Mouse (Mus musculus) lung, embryonic 16.5 days (tissue): ENCODE measurements around the gene Lonrf2. TPM values are rescaled to one million over a fixed set of nuclear protein-coding genes. Genes with fewer than 3 reads are reported as not detected.
A peak's percentile ranks its signal among the peaks of the same experiment; 100 is the strongest.

Experiments used
- ATAC-seq: fragments of 200-750 bp; cut with Nextera tagmentation; 2 replicates; pipeline ENCODE4 v1.8.0; 2017; ENCODE audit warnings: low read depth, mild to moderate bottlenecking, moderate library complexity
- H3K27ac ChIP-seq: fragments of 300-500 bp; sonication (generic); 2 replicates; pipeline ENCODE4 v1.5.1; 2014; ENCODE audit warnings: mild to moderate bottlenecking, control low read depth, low read length
- H3K27me3 ChIP-seq: fragments of 300-500 bp; sonication (generic); 2 replicates; pipeline ENCODE4 v1.6.1; 2014; ENCODE audit warnings: low read depth, low read length, mixed read lengths; ENCODE audit not compliant: control insufficient read depth, insufficient read depth
- H3K36me3 ChIP-seq: fragments of 300-500 bp; sonication (generic); 2 replicates; pipeline ENCODE4 v1.6.1; 2014; ENCODE audit warnings: low read length; ENCODE audit not compliant: control insufficient read depth, insufficient read depth
- H3K4me1 ChIP-seq: fragments of 300-500 bp; sonication (generic); replicated peaks from 2 replicates; pipeline ENCODE4 v1.6.1; 2014; ENCODE audit warnings: low read length, mixed read lengths; ENCODE audit not compliant: control insufficient read depth, insufficient read depth
- H3K4me2 ChIP-seq: fragments of 300-500 bp; sonication (generic); 2 replicates; pipeline ENCODE4 v1.6.1; 2014; ENCODE audit warnings: low read depth, low read length, control low read depth
- H3K4me3 ChIP-seq: fragments of 300-500 bp; sonication (generic); 2 replicates; pipeline ENCODE4 v1.5.1; 2014; ENCODE audit warnings: mild to moderate bottlenecking, low read length, control low read depth
- H3K9ac ChIP-seq: fragments of 300-500 bp; sonication (generic); 2 replicates; pipeline ENCODE4 v1.6.1; 2014; ENCODE audit warnings: low read length, control low read depth
- H3K9me3 ChIP-seq: fragments of 300-500 bp; sonication (generic); 2 replicates; pipeline ENCODE4 v1.6.1; 2016; ENCODE audit warnings: low read length; ENCODE audit not compliant: control insufficient read depth
- WGBS: fragments of 180-500 bp; shearing (Covaris S2); extraction: QIAGEN DNeasy Blood & Tissue Kit; methylation state at CpG from one replicate; pipeline ENCODE4 v1.1.7; 2014; 5-methylcytosine and 5-hydroxymethylcytosine counted together
- polyA plus RNA-seq: library from polyadenylated mRNA; unstranded; fragments of >200 nt; fragmentation: Nextera tagmentation; extraction: Ambion mirVana; gene quantifications from 2 replicates; pipeline ENCODE4 v1.2.1, GENCODE M21; 2015

Gene Lonrf2
- polyA plus RNA-seq, 1 experiment from 2014 or later: 0.40 TPM

- H3K9me3 ChIP-seq: no peaks in the 10 kb centered on the region
- no peaks in the 10 kb centered on the region for H3K4me1 ChIP-seq
- H3K4me3 ChIP-seq: no peak overlapping the region
- H3K27me3 ChIP-seq: no peaks in the 10 kb centered on the region
- WGBS: 57% methylated on average over 11 of the region's 11 CpGs
- H3K4me2 ChIP-seq: no peak overlapping the region
- H3K36me3 ChIP-seq: no peaks in the 10 kb centered on the region
- no peak overlapping the region for H3K9ac ChIP-seq
- H3K27ac ChIP-seq: no peak overlapping the region
- no peak for ATAC-seq
These were observed 11.5 kb upstream of the Lonrf2 start for GRCm38 (mm10) chr1:38847975-38848374.

- no peaks in the 10 kb centered on the region for H3K36me3 ChIP-seq
- no peaks in the 10 kb centered on the region for H3K4me1 ChIP-seq
- no peak overlapping the region for H3K9ac ChIP-seq
- ATAC-seq: no peak
- no peaks in the 10 kb centered on the region for H3K27me3 ChIP-seq
- 76% methylated on average over 4 of the region's 4 CpGs for WGBS
- H3K27ac ChIP-seq: no peak overlapping the region
- no peaks in the 10 kb centered on the region for H3K9me3 ChIP-seq
- H3K4me3 ChIP-seq: no peak overlapping the region
- no peak overlapping the region for H3K4me2 ChIP-seq
These were observed 6.8 kb upstream of the Lonrf2 start for GRCm38 (mm10) chr1:38843275-38843674.

GRCm38 (mm10) chr1:38842861-38843260 is 6.3 kb upstream of the Lonrf2 start:
- Histone ChIP-seq H3K27me3 (peaks cover 4% of the 10 kb centered on the region; the same call in 1 of the 2 replicates), H3K27ac (no peak overlapping the region), H3K36me3 (no peaks in the 10 kb centered on the region), H3K4me3 (no peak overlapping the region), H3K9me3 (no peaks in the 10 kb centered on the region), H3K4me1 (no peaks in the 10 kb centered on the region), H3K9ac (no peak overlapping the region), H3K4me2 (no peak overlapping the region)
- ATAC-seq: no peak
- 61% methylated on average over 1 of the region's 1 CpGs for WGBS

GRCm38 (mm10) chr1:38839944-38840343 is 3.4 kb upstream of the Lonrf2 start:
- Histone ChIP-seq H3K4me1 (peaks cover 9% of the 10 kb centered on the region), H3K4me3 (no peak overlapping the region), H3K27ac (no peak overlapping the region), H3K9me3 (no peaks in the 10 kb centered on the region), H3K36me3 (no peaks in the 10 kb centered on the region), H3K4me2 (no peak overlapping the region), H3K9ac (no peak overlapping the region), H3K27me3 (peaks cover 27% of the 10 kb centered on the region)
- ATAC-seq: no peak
- WGBS: 3% methylated on average over 1 of the region's 1 CpGs

GRCm38 (mm10) chr1:38835568-38836476 is 689 bp downstream of the Lonrf2 start:
- H3K4me3 ChIP-seq: peak overlapping the region; percentile 66
- H3K4me2 ChIP-seq: peak overlapping the region; percentile 99
- no peaks in the 10 kb centered on the region for H3K36me3 ChIP-seq
- peaks cover 27% of the 10 kb centered on the region for H3K27me3 ChIP-seq
- no peaks in the 10 kb centered on the region for H3K9me3 ChIP-seq
- peak overlapping the region; percentile 70 for H3K9ac ChIP-seq
- peaks cover 9% of the 10 kb centered on the region for H3K4me1 ChIP-seq
- WGBS: 3% methylated on average over 87 of the region's 103 CpGs
- H3K27ac ChIP-seq: no peak overlapping the region
- peak; percentile 82 for ATAC-seq

- WGBS: 36% methylated on average over 3 of the region's 3 CpGs
- Histone ChIP-seq H3K4me2 (no peak overlapping the region), H3K4me3 (no peak overlapping the region), H3K36me3 (no peaks in the 10 kb centered on the region), H3K27ac (no peak overlapping the region), H3K27me3 (peaks cover 27% of the 10 kb centered on the region), H3K4me1 (peaks cover 9% of the 10 kb centered on the region), H3K9me3 (no peaks in the 10 kb centered on the region), H3K9ac (no peak overlapping the region)
- ATAC-seq: no peak
These were observed 1.6 kb downstream of the Lonrf2 start for GRCm38 (mm10) chr1:38834899-38835298.

- no peaks in the 10 kb centered on the region for H3K27me3 ChIP-seq
- 69% methylated on average over 2 of the region's 2 CpGs for WGBS
- no peaks in the 10 kb centered on the region for H3K9me3 ChIP-seq
- no peak overlapping the region for H3K4me2 ChIP-seq
- H3K4me3 ChIP-seq: no peak overlapping the region
- no peak overlapping the region for H3K27ac ChIP-seq
- ATAC-seq: no peak
- H3K4me1 ChIP-seq: no peaks in the 10 kb centered on the region
- H3K9ac ChIP-seq: no peak overlapping the region
- no peaks in the 10 kb centered on the region for H3K36me3 ChIP-seq
These were observed 11.6 kb downstream of the Lonrf2 start for GRCm38 (mm10) chr1:38824926-38825325.

- ATAC-seq: no peak
- Histone ChIP-seq H3K27ac (no peak overlapping the region), H3K4me1 (no peaks in the 10 kb centered on the region), H3K4me2 (no peak overlapping the region), H3K9me3 (no peaks in the 10 kb centered on the region), H3K4me3 (no peak overlapping the region), H3K27me3 (no peaks in the 10 kb centered on the region), H3K36me3 (no peaks in the 10 kb centered on the region), H3K9ac (no peak overlapping the region)
- 58% methylated on average over 2 of the region's 2 CpGs for WGBS
These were observed 12.7 kb downstream of the Lonrf2 start for GRCm38 (mm10) chr1:38823851-38824250.

GRCm38 (mm10) chr1:38819691-38820090 is 16.8 kb downstream of the Lonrf2 start:
- Histone ChIP-seq H3K9ac (no peak overlapping the region), H3K9me3 (no peaks in the 10 kb centered on the region), H3K27me3 (no peaks in the 10 kb centered on the region), H3K36me3 (no peaks in the 10 kb centered on the region), H3K4me2 (no peak overlapping the region), H3K27ac (no peak overlapping the region), H3K4me3 (no peak overlapping the region), H3K4me1 (no peaks in the 10 kb centered on the region)
- no peak for ATAC-seq
